Mouse (Mus musculus) liver, adult 2 months (tissue): ENCODE data around the gene Eri3.

Source experiments
- CTCF ChIP-seq: fragments of 200-500 bp; IDR thresholded peaks from 2 replicates; pipeline ENCODE4 v1.5.1; 2011; ENCODE audit warnings: low read depth, low read length, control low read depth
- POLR2A ChIP-seq: fragments of 200-500 bp; IDR thresholded peaks from 2 replicates; pipeline ENCODE4 v1.6.1; 2011; ENCODE audit warnings: low read length, control low read depth; ENCODE audit not compliant: insufficient read depth; ENCODE audit errors: extremely low read depth

- TF ChIP-seq CTCF (no peak), POLR2A (no peak)
Observed at GRCm38 (mm10) chr4:117555495-117555894, 5.3 kb downstream of the Eri3 start.
